Mouse (Mus musculus) heart, postnatal 10 days (tissue): ENCODE results near the gene Hecw2. TPM values are rescaled to one million over a fixed set of nuclear protein-coding genes. Genes with fewer than 3 reads are reported as not detected.

Experiments used
- DNase-seq, 2 experiments: peaks; one replicate each; pipeline ENCODE4 v3.0.0; 2021
- intact Hi-C: fragments of 180-260 bp; cut with DNase I; formaldehyde crosslinking; loops from one replicate; pipeline ENCODE4 v1.15.1; 2025
- total RNA-seq, 2 experiments: library from RNA; stranded (reverse); gene quantifications; 2 replicates each; pipeline ENCODE4 v1.2.3; 2021

Gene Hecw2
- total RNA-seq, 2 experiments from 2014 or later = 12.2 to 19.4 TPM

DNA sequence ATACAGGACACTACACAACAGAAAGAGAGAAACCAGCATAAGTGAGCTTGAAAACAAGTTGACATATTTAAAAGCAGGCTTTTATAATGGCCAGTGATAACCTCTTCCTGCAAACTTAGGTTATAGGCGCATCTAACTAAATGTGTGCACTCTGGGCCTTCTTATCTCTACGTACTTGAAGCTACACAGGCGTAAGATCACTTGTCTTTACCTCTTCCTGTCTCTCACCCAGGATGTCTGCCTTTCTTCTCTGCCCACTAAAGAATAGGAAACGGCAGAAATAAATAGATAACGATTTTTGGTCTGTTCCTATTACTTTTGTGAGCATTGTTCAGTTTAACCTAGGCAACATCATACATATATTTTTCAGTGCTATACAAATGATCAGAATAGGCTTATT is 397.9 kb downstream of the Hecw2 start:
- DNase-seq = no peak
- intact Hi-C loops = no loop called here

DNA sequence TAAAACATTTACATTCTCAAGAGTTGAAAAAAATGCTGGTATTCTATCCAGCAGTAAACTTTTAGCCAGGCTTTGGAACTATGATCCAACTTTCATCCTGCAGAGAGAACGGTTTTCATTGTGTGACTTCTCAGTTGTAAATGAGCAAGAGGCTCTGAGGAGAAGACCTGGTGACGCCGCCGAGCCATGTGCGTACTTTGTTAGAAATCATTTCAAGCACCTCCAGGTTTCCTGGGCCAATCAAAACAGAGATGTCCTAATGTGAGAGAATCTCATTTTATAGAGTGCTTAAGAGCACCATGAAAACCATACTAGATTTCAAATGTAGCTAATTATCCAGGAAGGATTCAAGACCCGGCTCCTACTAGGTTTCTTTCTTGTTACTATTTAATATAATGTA is 398.7 kb downstream of the Hecw2 start:
- no peak for DNase-seq
- intact Hi-C loops = no loop called here

- intact Hi-C loops = no loop called here
- no peak for DNase-seq
These were observed 399.4 kb downstream of the Hecw2 start for GRCm38 (mm10) chr1:53795591-53795990.

GRCm38 (mm10) chr1:53795081-53795480 is 399.9 kb downstream of the Hecw2 start:
- intact Hi-C loops = no loop called here
- no peak for DNase-seq

DNA sequence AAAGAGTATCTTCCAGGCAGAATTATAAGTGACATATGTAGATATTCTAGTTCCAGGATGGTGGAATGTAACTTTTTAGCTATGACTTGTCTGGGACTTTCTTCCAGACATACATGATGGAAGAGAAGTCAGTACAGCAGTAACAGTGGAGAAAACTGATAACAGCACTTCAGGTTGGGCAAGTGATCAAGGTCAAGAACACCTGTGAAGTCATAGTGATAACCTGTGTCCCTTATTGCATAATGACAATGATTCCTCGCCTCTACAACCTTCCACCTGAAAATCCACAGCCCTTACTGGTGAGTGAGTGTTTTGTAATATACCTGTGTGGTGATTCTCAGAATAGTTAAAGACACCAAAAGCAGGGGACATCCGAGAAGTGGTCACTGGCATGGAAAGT is 400.7 kb downstream of the Hecw2 start:
- intact Hi-C loops = no loop called here

DNA sequence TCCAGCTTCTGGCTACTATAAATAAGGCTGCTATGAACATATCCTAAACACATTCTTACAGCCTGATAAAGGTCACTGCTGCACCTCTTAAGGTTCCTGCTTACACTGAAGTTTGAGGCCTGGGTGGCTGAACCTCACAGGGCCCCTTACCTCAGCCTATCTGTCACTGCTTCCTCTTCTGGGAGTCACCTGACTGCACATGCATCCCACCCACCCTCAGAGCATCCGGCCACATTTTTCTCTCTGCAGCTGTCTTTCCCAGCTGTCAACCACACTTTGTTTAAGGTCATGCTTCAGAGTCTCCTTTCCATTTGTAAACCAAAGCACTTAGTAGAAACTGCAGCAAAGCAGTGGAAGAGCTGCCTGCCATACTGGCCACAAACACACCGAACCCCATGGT is 403.6 kb downstream of the Hecw2 start:
- DNase-seq = no peak
- intact Hi-C loops = no loop called here

More for the DNA sequence above, 400.7 kb downstream of the Hecw2 start:
- no peak for DNase-seq

GRCm38 (mm10) chr1:53784721-53785418 is 410.1 kb downstream of the Hecw2 start, which contains the start of gene Stk17b:
TSS of gene Stk17b (minus strand) at chr1:53785224.
- intact Hi-C loops = loop anchor here (2.0 to 10.0 kb wide), 2 partner anchors 38 to 100 kb away; no protein-coding TSS in a partner anchor
- DNase-seq = peak; percentile 93 to 94

- intact Hi-C loops = loop anchor here (2.0 to 10.0 kb wide), 2 partner anchors 38 to 100 kb away; no protein-coding TSS in a partner anchor
These were observed 410.7 kb downstream of the Hecw2 start for GRCm38 (mm10) chr1:53784291-53784720.

DNA sequence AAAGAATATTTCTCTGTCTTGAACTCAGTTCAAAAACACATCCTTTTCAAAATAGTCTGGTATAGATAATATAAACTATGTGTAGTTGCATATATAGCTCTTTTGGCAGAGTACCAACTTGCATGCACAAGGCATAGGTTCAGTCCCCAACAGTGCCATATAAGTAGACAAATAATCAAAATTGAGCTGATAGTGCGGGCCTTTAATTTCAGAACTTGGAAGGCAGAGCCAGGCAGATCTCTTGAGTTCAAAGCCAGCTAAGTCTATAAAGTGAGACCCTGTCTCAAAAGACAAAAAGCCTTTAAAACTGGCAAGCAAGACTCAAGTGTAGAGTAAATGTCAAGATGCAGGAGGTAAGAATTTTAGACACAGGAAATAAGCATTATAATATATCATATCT is 412.0 kb downstream of the Hecw2 start:
- DNase-seq = no peak
- intact Hi-C loops = loop anchor here (10.0 kb wide), 1 partner anchor 102 kb away; no protein-coding TSS in a partner anchor

More at GRCm38 (mm10) chr1:53784291-53784720, 410.7 kb downstream of the Hecw2 start:
- peak in 1 of 2 experiments; percentile 62 for DNase-seq

DNA sequence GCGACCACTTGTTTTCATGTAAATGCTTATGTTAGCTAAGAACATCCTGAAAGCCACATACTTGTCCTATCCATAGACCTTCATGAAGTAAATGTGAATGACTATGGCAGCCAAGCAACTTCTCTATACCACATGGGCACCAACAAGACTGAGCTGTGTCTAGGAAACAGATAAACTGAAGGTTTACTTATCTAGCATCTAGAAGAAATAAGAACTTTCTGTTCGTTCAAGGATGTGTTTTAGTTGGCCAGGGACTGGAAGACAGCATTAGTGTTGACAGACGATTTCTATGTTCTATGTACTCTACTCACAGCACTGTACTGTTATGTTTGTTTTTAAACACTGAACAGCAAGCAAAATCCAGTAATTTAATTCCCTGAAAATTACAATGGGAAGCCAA is 412.9 kb downstream of the Hecw2 start:
- intact Hi-C loops = loop anchor here (10.0 kb wide), 1 partner anchor 103 kb away; no protein-coding TSS in a partner anchor
- DNase-seq = no peak

GRCm38 (mm10) chr1:53781311-53781710 is 413.7 kb downstream of the Hecw2 start:
- intact Hi-C loops = loop anchor here (10.0 kb wide), 1 partner anchor 103 kb away; no protein-coding TSS in a partner anchor
- DNase-seq = no peak

GRCm38 (mm10) chr1:53776176-53776905 is 418.6 kb downstream of the Hecw2 start:
- intact Hi-C loops = no loop called here

DNA sequence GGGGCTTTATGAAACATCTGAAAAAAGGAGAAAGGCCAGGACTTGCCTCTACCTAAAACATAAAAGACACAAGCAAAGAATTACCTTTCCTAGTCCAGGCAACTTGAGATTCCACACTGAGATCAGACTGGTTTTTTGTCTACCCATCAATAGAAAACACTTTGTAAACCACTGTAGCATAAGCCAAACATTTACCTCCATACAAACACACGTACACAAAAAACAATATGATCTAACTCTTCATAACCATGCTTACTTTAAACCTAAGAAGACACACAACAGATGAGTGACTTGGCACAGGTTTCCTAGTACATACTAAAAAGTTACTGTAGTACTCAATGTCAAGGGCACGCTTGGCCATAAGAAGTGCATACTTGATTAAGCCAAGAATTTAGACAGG is 419.4 kb downstream of the Hecw2 start:
- intact Hi-C loops = no loop called here
- DNase-seq = no peak

More at GRCm38 (mm10) chr1:53776176-53776905, 418.6 kb downstream of the Hecw2 start:
- no peak for DNase-seq

DNA sequence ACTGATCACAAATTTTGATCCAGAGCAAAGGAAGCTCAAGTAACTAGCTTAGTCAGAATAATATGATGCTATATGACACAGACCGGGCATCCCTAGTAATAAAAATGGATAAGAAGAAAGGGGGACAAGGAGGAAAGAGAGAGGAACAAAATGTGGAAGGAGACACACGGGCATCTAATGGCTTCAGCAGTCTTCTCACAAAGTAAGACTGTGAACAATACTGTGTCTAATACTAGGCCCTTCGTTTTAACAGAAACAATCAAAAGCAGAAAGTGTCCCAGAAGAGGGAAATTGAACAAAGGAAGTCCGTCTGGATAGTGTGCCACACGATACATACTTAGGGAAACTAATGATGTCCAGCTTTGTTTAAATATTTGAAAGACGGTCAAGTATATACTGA is 419.9 kb downstream of the Hecw2 start:
- DNase-seq = no peak
- intact Hi-C loops = no loop called here

GRCm38 (mm10) chr1:53774571-53774970 is 420.4 kb downstream of the Hecw2 start:
- no peak for DNase-seq
- intact Hi-C loops = no loop called here

- peak; percentile 40 to 55 for DNase-seq
- intact Hi-C loops = no loop called here
These were observed 421.0 kb downstream of the Hecw2 start for GRCm38 (mm10) chr1:53773994-53774393.

DNA sequence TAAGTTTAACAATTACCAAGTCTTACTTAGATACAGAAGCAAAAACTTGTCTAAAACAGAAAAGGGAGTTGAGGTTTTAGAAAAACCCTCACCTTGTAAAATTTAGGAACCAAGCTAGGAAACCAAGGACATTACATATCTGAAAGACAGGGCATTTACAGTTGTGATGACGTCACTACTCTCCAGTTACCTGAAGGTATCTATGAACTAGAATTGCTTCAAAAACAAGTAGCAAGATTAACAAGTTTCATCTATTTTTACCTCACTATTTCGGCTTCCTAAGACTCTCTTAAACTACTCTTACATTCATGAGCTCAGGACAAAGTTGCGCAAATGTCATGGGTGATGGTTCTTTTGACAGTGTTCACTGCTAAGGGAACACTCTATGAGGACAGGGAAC is 422.0 kb downstream of the Hecw2 start:
- no peak for DNase-seq
- intact Hi-C loops = no loop called here

DNA sequence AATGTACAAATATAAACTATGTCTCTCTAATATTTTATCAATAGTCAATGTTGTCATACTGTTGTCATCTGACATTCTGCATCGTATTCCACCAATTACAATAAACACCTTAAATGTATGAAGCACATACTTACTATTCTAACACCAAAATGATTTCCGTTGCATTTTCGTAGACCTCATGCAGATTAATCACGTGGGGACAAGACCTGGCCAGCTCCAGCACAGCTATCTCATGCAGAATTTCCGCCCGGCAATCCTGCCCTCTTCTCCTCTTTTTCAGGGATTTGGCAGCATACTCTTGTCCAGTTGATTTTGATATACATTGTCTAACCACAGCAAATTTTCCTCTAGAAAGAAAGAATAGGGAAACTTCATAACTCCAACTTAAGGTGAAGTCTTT is 423.5 kb downstream of the Hecw2 start:
- intact Hi-C loops = no loop called here

GRCm38 (mm10) chr1:53766112-53766511 is 428.9 kb downstream of the Hecw2 start:
- DNase-seq = no peak
- intact Hi-C loops = no loop called here

More for the DNA sequence above, 423.5 kb downstream of the Hecw2 start:
- no peak for DNase-seq

GRCm38 (mm10) chr1:53757316-53757715 is 437.7 kb downstream of the Hecw2 start:
- intact Hi-C loops = no loop called here

More at GRCm38 (mm10) chr1:53757316-53757715, 437.7 kb downstream of the Hecw2 start:
- no peak for DNase-seq
